Mouse (Mus musculus): Measurements from ENCODE around the gene Ermp1. TPM values are rescaled to one million over a fixed set of nuclear protein-coding genes. Genes with fewer than 3 reads are reported as not detected.

Ermp1 gene
- polyA plus RNA-seq (2012; rRNA removed; ENCODE audit: low replicate concordance), result 18.3 and 36.0 TPM in 2 replicates

GRCm38 (mm10) chr19:29647651-29648549 lies at the start of gene Ermp1:
Gene Ermp1 (minus strand): TSS chr19:29648415.

GRCm38 (mm10) chr19:29697245-29697874 lies 49.1 kb upstream of the Ermp1 start, which contains the start of gene Mlana:
Gene Mlana (plus strand): TSS chr19:29697824.

Other genes with a start within 250 kb of the Ermp1 start
- gene Pdcd1lg2, start 237.5 kb downstream of the Ermp1 start, polyA plus RNA-seq (2012; rRNA removed; ENCODE audit: low replicate concordance), result 0.73 and 1.1 TPM in 2 replicates
- 13.8 and 18.0 TPM in 2 replicates for gene Ric1, start 126.1 kb downstream of the Ermp1 start, polyA plus RNA-seq (2012; rRNA removed; ENCODE audit: low replicate concordance)
- 0.41 and 1.0 TPM in 2 replicates for gene Mlana, start 49.4 kb upstream of the Ermp1 start, polyA plus RNA-seq (2012; rRNA removed; ENCODE audit: low replicate concordance)
- gene 9930021J03Rik, start 157.6 kb upstream of the Ermp1 start, polyA plus RNA-seq (2012; rRNA removed; ENCODE audit: low replicate concordance), result 3.5 and 11.4 TPM in 2 replicates
- gene Ranbp6, start 164.6 kb upstream of the Ermp1 start, polyA plus RNA-seq (2012; rRNA removed; ENCODE audit: low replicate concordance), result 1.2 and 4.4 TPM in 2 replicates